Mouse (Mus musculus) gastrocnemius, postnatal 10 days (tissue): Measurements from ENCODE around the gene Wfikkn2. TPM values are rescaled to one million over a fixed set of nuclear protein-coding genes. Genes with fewer than 3 reads are reported as not detected.
A peak's percentile ranks its signal among the peaks of the same experiment; 100 is the strongest.

Source experiments
- DNase-seq: peaks from one replicate; pipeline ENCODE4 v3.0.0; 2021; ENCODE audit warnings: mixed read lengths
- total RNA-seq, 2 experiments: library from RNA; stranded (reverse); gene quantifications; 2 replicates each; pipeline ENCODE4 v1.2.3; 2021

Gene Wfikkn2
- total RNA-seq, 2 experiments from 2014 or later, result 1.9 to 2.6 TPM

DNA sequence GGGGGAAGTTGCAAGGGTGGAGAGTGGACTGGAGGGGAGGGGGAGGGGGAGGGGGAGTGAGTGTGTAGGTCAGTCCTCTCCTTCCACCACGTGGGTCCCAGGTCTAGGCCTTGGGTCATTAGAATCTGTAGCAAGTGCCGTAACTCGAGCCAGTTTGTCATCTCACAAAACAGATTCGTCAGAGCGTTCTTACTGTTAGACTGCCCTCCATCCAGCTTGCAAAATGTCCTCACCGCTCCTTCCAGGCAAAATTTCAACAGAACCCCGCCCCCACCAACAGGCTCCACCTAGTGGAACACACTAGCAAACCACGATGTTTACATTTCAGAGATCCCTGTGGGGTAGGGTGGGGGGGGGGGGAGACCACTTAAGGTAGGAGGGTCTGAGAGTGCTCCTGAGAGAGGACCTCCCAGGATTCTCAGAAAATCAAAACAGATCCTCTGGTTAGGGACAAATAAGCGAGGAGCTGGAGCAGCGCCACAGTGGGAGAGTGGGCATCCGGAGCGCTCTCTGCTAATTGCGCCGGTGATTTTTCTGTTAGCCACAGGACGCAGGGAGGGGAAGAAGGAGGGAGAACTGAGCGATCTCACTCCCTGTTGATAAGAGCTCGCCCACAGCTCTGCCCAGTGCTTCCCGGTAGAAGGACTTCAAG, 19.5 kb upstream of the Wfikkn2 start:
- DNase-seq, result peak; percentile 63

- DNase-seq, result no peak
Measured at GRCm38 (mm10) chr11:94261585-94262370, 16.0 kb upstream of the Wfikkn2 start.

GRCm38 (mm10) chr11:94259814-94260213, 14.0 kb upstream of the Wfikkn2 start:
- no peak for DNase-seq

- no peak for DNase-seq
Measured at GRCm38 (mm10) chr11:94257987-94258386, 12.2 kb upstream of the Wfikkn2 start.

DNA sequence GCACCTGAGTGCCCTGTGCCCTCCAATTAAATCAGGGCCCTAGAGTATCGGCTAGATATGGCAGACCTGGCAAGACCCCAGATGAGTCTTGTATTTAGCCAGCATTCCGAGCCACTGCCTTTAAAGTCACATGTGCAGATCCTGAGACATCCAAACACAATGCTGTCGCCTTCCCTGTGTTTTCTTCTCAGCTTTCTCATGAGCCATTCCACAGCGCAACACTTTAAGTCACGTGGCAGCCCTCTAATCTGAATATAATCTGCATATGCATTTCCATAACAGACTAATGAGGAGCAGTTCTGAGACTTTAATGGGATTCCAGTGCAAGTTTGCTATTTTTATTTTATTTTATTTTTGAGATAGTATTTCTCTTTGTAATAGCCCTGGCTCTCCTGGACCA, 9.9 kb upstream of the Wfikkn2 start:
- no peak for DNase-seq

- no peak for DNase-seq
Measured at GRCm38 (mm10) chr11:94253691-94254090, 7.9 kb upstream of the Wfikkn2 start.

DNA sequence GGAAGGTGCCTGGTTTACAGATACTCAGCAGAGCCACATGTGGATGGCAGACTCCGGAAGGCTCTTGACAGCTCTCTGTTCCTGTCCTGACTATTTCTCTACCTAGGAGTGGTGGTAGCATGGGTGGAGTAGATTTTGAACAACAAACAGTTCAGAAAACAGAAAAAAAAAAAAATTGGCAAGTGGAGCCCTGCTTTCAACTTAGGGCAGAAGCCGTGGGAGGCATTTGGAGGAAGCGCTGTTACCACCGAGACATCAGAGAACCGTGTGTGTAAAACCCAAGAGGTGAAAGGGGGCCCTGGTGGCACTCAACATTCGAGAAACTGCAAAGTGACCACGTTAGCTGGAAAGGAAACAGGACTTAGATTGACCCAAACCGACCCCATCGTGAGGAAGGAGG, 7.4 kb upstream of the Wfikkn2 start:
- no peak for DNase-seq

- DNase-seq, result no peak
Measured at GRCm38 (mm10) chr11:94246789-94247061, 920 bp upstream of the Wfikkn2 start.

DNA sequence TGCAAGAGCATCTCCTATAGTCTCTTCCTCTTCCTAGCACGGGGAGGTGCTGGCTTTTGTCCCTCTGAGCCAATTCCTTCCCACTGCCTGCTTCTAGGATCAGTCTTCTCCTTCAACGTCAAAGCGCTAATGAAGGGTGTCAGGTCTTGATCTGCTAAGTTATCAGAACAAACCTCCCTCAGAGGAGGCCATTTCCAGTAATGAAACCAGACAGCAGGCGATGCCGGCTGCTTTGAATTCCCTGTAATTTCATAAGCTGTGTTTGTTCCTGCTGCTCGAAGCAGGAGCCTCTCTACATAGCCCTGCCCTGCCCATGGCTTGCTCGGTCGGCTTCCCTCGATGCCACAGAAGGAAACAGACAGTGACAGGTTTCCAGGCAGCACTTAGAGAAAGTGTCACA, 1.4 kb downstream of the Wfikkn2 start:
- no peak for DNase-seq

- DNase-seq, result peak; percentile 31
Measured at GRCm38 (mm10) chr11:94243422-94244180, 2.2 kb downstream of the Wfikkn2 start.

GRCm38 (mm10) chr11:94242760-94243421, 2.9 kb downstream of the Wfikkn2 start:
- DNase-seq, result peak; percentile 48

GRCm38 (mm10) chr11:94239706-94240105, 6.1 kb downstream of the Wfikkn2 start:
- no peak for DNase-seq

GRCm38 (mm10) chr11:94238786-94239185, 7.0 kb downstream of the Wfikkn2 start:
- no peak for DNase-seq

DNA sequence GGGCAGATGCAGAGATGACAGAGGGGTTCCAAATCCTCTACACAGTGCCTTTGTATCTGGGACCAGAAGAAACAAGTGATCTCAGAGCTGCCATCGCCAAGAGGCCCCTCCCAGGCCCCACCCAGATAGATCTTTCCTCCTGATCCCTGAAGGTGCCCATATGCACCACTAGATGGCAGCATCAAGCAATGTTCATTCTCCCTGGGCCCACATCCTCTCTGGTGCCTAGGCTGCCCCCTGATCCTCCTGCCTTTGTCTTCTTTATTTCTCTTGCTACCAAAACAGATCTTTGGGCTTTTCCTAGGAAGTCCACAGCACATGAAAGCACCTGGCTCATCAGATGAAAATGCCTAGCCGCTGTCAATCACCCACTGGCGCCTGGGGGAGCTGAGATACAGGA, 9.7 kb downstream of the Wfikkn2 start:
- DNase-seq, result peak; percentile 55

DNA sequence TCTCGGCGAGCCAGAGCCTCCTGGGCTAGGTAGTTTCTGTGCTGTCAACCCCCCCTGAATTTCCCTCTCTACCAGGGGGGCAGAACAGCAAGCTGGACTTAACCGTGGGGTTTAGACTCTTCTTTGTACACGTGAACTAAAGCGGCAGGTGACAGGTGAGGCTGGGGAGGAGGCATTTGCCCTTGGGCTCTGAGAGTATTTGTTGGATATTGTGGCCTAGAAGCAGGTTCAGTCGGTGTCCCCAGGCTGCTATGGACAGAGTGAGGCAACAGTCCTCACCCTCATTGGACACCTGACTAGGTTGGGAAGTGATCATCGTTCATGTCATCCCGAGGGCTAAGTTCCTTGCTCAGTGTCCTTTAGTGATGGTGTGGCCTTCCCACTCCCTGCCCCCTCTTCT, 10.9 kb downstream of the Wfikkn2 start:
- no peak for DNase-seq

DNA sequence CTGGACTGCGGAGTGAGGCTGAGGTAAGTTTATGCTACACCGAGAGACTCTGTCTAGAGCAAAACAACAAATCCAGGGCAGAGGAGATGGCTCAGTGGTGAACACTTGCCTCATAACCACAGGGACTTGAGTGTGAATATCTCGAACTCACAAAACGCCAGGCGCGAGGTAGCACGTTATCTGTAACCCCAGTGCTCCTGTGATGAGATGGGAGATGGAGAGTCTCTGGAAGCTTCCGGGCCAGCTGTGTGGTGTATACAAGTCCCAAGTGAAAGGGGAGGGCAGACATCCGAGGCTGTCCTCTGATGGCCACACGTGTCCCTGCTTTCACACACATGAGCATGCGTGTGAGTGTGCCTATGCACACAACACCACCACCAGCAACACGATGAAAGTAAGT, 11.4 kb downstream of the Wfikkn2 start:
- no peak for DNase-seq

DNA sequence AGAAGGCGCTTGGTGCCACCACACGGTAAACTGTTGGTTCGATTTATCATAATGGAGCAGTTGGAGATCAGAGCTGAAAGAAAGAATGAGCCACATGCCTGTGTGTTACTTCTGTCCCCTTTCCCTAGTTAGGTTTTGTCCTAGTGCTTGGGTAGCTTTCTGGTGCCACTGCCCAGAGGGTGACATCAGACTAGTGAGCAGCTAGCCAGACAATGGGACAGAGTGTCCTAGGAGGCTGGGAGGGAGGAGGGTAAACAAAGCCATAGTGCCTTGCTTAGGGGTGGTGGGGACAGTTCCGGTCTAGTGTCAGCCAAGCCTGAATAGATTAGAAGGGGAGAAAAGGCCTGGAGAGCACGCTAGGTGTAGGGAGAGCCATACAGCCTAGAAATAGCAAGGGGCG, 12.4 kb downstream of the Wfikkn2 start:
- DNase-seq, result no peak

GRCm38 (mm10) chr11:94231821-94232552, 13.8 kb downstream of the Wfikkn2 start:
- DNase-seq, result no peak

DNA sequence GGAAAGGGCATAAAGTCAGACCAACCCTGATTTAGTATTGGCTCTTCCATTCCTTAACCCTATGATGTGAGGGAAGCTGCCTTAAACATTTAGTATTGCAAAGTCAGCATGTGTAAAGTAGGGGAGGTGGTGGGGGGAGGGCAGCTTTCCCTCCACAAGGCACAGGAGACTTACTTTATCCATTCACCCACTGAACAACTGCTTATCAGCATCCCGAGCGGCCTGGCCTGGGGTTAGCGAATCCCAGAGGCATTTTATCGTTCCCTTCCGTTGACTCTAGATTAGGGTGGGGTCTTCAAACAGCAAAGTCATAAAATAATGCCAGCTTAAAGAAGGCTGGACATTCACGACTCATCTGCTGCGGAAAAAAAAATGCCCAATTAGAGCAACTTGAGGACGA, 15.6 kb downstream of the Wfikkn2 start:
- DNase-seq, result no peak

DNA sequence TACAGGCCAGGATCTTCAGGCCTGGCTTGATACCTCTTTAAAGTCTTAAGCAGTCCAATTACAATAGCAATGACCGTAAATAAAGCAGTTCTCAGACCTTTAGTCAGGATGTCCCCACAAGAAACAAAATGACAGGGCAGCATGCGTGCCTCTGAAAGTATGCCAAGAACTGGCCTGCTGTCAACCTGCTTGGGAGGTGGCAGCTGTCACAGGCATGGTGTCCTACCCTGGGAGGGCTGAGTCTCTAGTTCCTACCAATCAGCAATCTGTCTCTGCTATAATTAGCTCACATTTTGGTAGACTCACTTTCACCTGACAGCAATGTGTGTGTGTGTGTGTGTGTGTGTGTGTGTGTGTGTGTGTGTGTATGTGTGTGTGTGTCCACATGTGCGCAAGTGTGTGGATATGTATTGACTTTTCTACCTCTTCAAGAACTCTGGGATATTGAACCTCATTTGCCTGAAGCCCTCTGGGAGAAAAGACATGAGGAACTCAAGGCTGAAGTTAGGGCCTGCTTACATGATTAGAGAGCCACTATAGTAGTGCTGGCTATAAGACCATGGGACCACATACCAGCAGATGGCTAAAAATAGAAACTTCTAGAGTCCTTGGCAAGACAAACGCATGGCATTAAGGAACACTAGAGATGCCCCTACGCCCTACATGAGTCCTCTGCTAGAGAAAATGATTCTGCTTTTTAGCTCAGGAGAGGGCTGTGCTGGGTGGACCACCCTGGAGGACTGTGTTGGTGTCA, 16.4 kb downstream of the Wfikkn2 start:
- peak; percentile 68 for DNase-seq

DNA sequence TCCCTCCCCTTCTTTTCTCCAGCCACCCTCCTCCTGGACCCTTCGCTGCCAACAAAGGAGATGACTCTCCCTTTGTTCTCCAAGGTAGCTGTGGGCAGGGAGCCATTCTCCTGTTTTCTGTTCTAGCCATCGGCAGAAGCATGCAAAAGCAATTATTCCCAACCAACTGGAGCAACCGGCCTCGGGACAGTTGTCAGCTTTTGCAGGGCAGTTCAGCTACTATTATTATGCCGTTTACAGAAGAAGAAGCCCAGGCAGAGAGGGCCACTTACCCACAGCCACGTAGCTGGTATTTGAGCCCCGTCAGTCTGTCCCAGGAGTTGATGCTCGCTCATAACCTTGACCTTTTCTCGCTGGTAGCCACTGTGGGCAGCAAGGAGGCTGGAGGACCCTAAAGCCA, 17.4 kb downstream of the Wfikkn2 start:
- DNase-seq, result no peak
